Mouse (Mus musculus) kidney, postnatal 25 days (tissue): ENCODE data around the gene Fam71d.

Experiments used
- DNase-seq, 2 experiments: peaks; one replicate each; pipeline ENCODE4 v3.0.0; 2021; ENCODE audit warnings: mixed read lengths in 2 of 2

The Fam71d gene

DNA sequence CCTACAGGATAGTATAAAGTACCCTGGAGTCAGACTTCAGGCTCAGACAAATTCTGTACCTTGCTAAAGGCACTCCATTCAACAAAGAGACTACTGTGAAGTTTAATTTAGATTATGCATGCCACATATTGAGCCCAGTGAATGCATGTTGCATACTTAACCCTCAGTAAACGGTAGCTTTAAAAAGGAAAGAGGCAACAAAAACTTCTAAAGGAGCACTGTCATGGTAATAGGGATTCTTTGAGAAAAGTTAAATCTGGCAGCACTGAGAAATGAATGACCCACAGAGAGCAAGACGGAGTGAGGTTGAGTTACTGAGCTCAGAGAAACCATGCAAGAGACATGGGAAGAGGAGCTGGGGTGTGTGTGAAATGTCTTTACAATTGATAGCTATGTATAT, 86.6 kb downstream of the Fam71d start:
- no peak for DNase-seq

DNA sequence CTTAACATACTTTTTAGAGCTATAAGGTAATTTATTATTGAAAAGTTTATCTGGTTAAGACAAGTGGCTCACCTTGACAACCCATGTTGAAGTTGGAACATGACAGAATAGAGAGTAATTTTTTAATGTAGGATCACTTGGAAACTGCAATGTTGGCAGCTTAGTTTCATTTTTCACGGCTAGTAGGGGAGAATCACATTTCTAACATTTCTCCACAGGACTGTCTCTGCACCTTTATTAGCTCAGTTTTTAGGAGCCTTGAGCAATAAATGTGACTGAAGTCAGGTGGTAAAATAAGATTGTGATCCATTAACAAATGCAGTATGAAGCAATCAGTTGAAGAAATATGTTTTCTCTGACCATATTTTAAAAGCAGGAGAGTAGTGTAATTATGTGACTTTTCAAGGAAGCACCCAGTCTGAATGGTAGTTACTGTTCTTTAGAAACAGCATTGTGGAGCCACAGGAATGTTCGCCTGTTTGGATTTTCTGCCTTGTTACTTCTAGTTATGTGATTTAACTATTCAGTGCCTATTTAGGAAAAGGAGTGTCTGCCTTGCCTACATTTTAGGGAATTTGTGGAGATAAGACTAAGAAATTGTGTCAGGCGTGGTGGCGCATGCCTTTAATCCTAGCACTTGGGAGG, 87.2 kb downstream of the Fam71d start:
- no peak for DNase-seq
